Mouse (Mus musculus) megakaryocyte, embryonic 14.5 days (primary cell): Measurements from ENCODE around the gene Vasn.
"Not testable (repeated sequence)": the region's sequence is repeated elsewhere in the genome, so short reads cannot be mapped to it uniquely, and the experiment has no call there.

ENCODE experiments used
- FLI1 ChIP-seq: IDR thresholded peaks from 2 replicates; pipeline ENCODE4 v1.6.1; 2012; ENCODE audit warnings: low read length, inconsistent platforms, mixed read lengths
- GATA1 ChIP-seq: IDR thresholded peaks from 3 replicates; pipeline ENCODE4 v1.6.1; 2012; ENCODE audit warnings: mixed read lengths, low read length, inconsistent platforms, borderline replicate concordance

- not testable (repeated sequence) for TF ChIP-seq GATA1, FLI1
Observed at GRCm38 (mm10) chr16:4680922-4681455, 41.2 kb downstream of the Vasn start.
